Mouse (Mus musculus) embryonic facial prominence, embryonic 10.5 days (tissue): Measurements from ENCODE around the gene Zfp618. TPM values are rescaled to one million over a fixed set of nuclear protein-coding genes. Genes with fewer than 3 reads are reported as not detected.

Experiments used
- DNase-seq: peaks from one replicate; pipeline ENCODE4 v3.0.0-alpha.2; 2017; ENCODE audit warnings: low spot score
- H3K27ac ChIP-seq: fragments of 300-500 bp; sonication (generic); replicated peaks from 2 replicates; pipeline ENCODE4 v1.5.1; 2016; ENCODE audit warnings: mild to moderate bottlenecking
- H3K27me3 ChIP-seq: fragments of 300-500 bp; sonication (generic); replicated peaks from 2 replicates; pipeline ENCODE4 v1.6.1; 2016; ENCODE audit warnings: low read depth, mild to moderate bottlenecking; ENCODE audit not compliant: poor library complexity, severe bottlenecking
- H3K36me3 ChIP-seq: fragments of 300-500 bp; sonication (generic); replicated peaks from 2 replicates; pipeline ENCODE4 v1.6.1; 2016; ENCODE audit warnings: mild to moderate bottlenecking, moderate library complexity
- H3K4me1 ChIP-seq: fragments of 300-500 bp; sonication (generic); 2 replicates; pipeline ENCODE4 v1.6.1; 2016
- H3K4me3 ChIP-seq: fragments of 300-500 bp; sonication (generic); 2 replicates; pipeline ENCODE4 v1.5.1; 2016; ENCODE audit warnings: mild to moderate bottlenecking, moderate library complexity
- H3K9me3 ChIP-seq: fragments of 300-500 bp; sonication (generic); 2 replicates; pipeline ENCODE4 v1.6.1; 2016; ENCODE audit warnings: mild to moderate bottlenecking
- WGBS: fragments of 180-500 bp; shearing (Covaris S2); methylation state at CpG from one replicate; pipeline ENCODE4 v1.1.7; 2016; 5-methylcytosine and 5-hydroxymethylcytosine counted together
- polyA plus RNA-seq: library from polyadenylated mRNA; unstranded; fragments of >200 nt; fragmentation: Nextera tagmentation; extraction: Ambion mirVana; gene quantifications from 2 replicates; pipeline ENCODE4 v1.2.1, GENCODE M21; 2016

Gene Zfp618
- polyA plus RNA-seq, 1 experiment from 2014 or later = 26.9 TPM

- Histone ChIP-seq H3K4me1 (peaks cover 30% of the 10 kb centered on the region), H3K4me3 (no peak overlapping the region), H3K27ac (no peak overlapping the region), H3K27me3 (no peaks in the 10 kb centered on the region), H3K9me3 (no peaks in the 10 kb centered on the region), H3K36me3 (peaks cover 23% of the 10 kb centered on the region)
- no peak for DNase-seq
- whole genome bisulfite sequencing = 97% methylated on average over 4 of the region's 4 CpGs
Observed at GRCm38 (mm10) chr4:63058686-63059085, 93.3 kb downstream of the Zfp618 start.

- Histone ChIP-seq H3K27me3 (no peaks in the 10 kb centered on the region), H3K9me3 (no peaks in the 10 kb centered on the region), H3K4me3 (no peak overlapping the region), H3K36me3 (peaks cover 23% of the 10 kb centered on the region), H3K4me1 (peaks cover 30% of the 10 kb centered on the region), H3K27ac (no peak overlapping the region)
- WGBS = 67% methylated on average over 6 of the region's 6 CpGs
- DNase-seq = no peak
Observed at GRCm38 (mm10) chr4:63060358-63060757, 95.0 kb downstream of the Zfp618 start.

- H3K27ac ChIP-seq = no peak overlapping the region
- 95% methylated on average over 6 of the region's 6 CpGs for WGBS
- H3K36me3 ChIP-seq = peaks cover 23% of the 10 kb centered on the region
- H3K27me3 ChIP-seq = no peaks in the 10 kb centered on the region
- peaks cover 27% of the 10 kb centered on the region for H3K4me1 ChIP-seq
- H3K4me3 ChIP-seq = no peak overlapping the region
- no peak for DNase-seq
- H3K9me3 ChIP-seq = no peaks in the 10 kb centered on the region
Observed at GRCm38 (mm10) chr4:63061411-63061810, 96.0 kb downstream of the Zfp618 start.

GRCm38 (mm10) chr4:63063360-63063759 lies 98.0 kb downstream of the Zfp618 start:
- H3K9me3 ChIP-seq = no peaks in the 10 kb centered on the region
- H3K4me3 ChIP-seq = no peak overlapping the region
- peaks cover 14% of the 10 kb centered on the region for H3K4me1 ChIP-seq
- DNase-seq = no peak
- peaks cover 23% of the 10 kb centered on the region for H3K36me3 ChIP-seq
- no peak overlapping the region for H3K27ac ChIP-seq
- H3K27me3 ChIP-seq = no peaks in the 10 kb centered on the region
- WGBS = 95% methylated on average over 4 of the region's 4 CpGs

- H3K36me3 ChIP-seq = peaks cover 23% of the 10 kb centered on the region
- H3K4me1 ChIP-seq = peaks cover 7% of the 10 kb centered on the region
- H3K27ac ChIP-seq = no peak overlapping the region
- H3K9me3 ChIP-seq = no peaks in the 10 kb centered on the region
- no peak for DNase-seq
- H3K4me3 ChIP-seq = no peak overlapping the region
- 95% methylated on average over 9 of the region's 9 CpGs for WGBS
- H3K27me3 ChIP-seq = no peaks in the 10 kb centered on the region
Observed at GRCm38 (mm10) chr4:63064911-63065310, 99.5 kb downstream of the Zfp618 start.

GRCm38 (mm10) chr4:63066796-63067195 lies 101.4 kb downstream of the Zfp618 start:
- Histone ChIP-seq H3K27me3 (no peaks in the 10 kb centered on the region), H3K9me3 (no peaks in the 10 kb centered on the region)
- WGBS = 90% methylated on average over 4 of the region's 4 CpGs

GRCm38 (mm10) chr4:63067822-63068221 lies 102.4 kb downstream of the Zfp618 start:
- no peaks in the 10 kb centered on the region for H3K9me3 ChIP-seq
- no peak overlapping the region for H3K27ac ChIP-seq
- no peaks in the 10 kb centered on the region for H3K27me3 ChIP-seq
- 84% methylated on average over 6 of the region's 6 CpGs for WGBS
- DNase-seq = no peak
- H3K4me3 ChIP-seq = no peak overlapping the region
- H3K4me1 ChIP-seq = peaks cover 5% of the 10 kb centered on the region; the same call in 1 of the 2 replicates
- H3K36me3 ChIP-seq = peaks cover 7% of the 10 kb centered on the region

More at GRCm38 (mm10) chr4:63066796-63067195, 101.4 kb downstream of the Zfp618 start:
- no peak for DNase-seq
- peaks cover 17% of the 10 kb centered on the region for H3K36me3 ChIP-seq
- H3K4me3 ChIP-seq = no peak overlapping the region
- peaks cover 3% of the 10 kb centered on the region; the same call in 1 of the 2 replicates for H3K4me1 ChIP-seq
- H3K27ac ChIP-seq = no peak overlapping the region

- H3K36me3 ChIP-seq = no peaks in the 10 kb centered on the region; the same call in 1 of the 2 replicates
- H3K27me3 ChIP-seq = no peaks in the 10 kb centered on the region
- 94% methylated on average over 12 of the region's 12 CpGs for WGBS
- DNase-seq = no peak
- no peaks in the 10 kb centered on the region for H3K9me3 ChIP-seq
- peaks cover 5% of the 10 kb centered on the region; the same call in 1 of the 2 replicates for H3K4me1 ChIP-seq
- no peak overlapping the region for H3K27ac ChIP-seq
- H3K4me3 ChIP-seq = no peak overlapping the region
Observed at GRCm38 (mm10) chr4:63068499-63069175, 103.3 kb downstream of the Zfp618 start.

- peaks cover 2% of the 10 kb centered on the region; the same call in 1 of the 2 replicates for H3K36me3 ChIP-seq
- H3K9me3 ChIP-seq = no peaks in the 10 kb centered on the region
- 86% methylated on average over 15 of the region's 15 CpGs for WGBS
- no peaks in the 10 kb centered on the region for H3K27me3 ChIP-seq
- no peak overlapping the region for H3K4me3 ChIP-seq
- no peak for DNase-seq
- no peak overlapping the region for H3K27ac ChIP-seq
- peaks cover 5% of the 10 kb centered on the region; the same call in 1 of the 2 replicates for H3K4me1 ChIP-seq
Observed at GRCm38 (mm10) chr4:63071413-63072260, 106.3 kb downstream of the Zfp618 start.

- Histone ChIP-seq H3K4me3 (no peak overlapping the region), H3K4me1 (peaks cover 5% of the 10 kb centered on the region; the same call in 1 of the 2 replicates), H3K36me3 (peaks cover 17% of the 10 kb centered on the region), H3K27ac (no peak overlapping the region), H3K27me3 (no peaks in the 10 kb centered on the region), H3K9me3 (no peaks in the 10 kb centered on the region)
- 86% methylated on average over 2 of the region's 2 CpGs for WGBS
- DNase-seq = no peak
Observed at GRCm38 (mm10) chr4:63073139-63073538, 107.8 kb downstream of the Zfp618 start.

- Histone ChIP-seq H3K36me3 (peaks cover 71% of the 10 kb centered on the region), H3K4me3 (no peak overlapping the region), H3K4me1 (no peaks in the 10 kb centered on the region), H3K9me3 (no peaks in the 10 kb centered on the region), H3K27me3 (no peaks in the 10 kb centered on the region), H3K27ac (no peak overlapping the region)
- no peak for DNase-seq
- 91% methylated on average over 7 of the region's 7 CpGs for WGBS
Observed at GRCm38 (mm10) chr4:63079159-63079558, 113.8 kb downstream of the Zfp618 start.

- no peak for DNase-seq
- Histone ChIP-seq H3K36me3 (peaks cover 90% of the 10 kb centered on the region), H3K9me3 (no peaks in the 10 kb centered on the region), H3K4me3 (no peak overlapping the region), H3K4me1 (peaks cover 5% of the 10 kb centered on the region), H3K27ac (no peak overlapping the region), H3K27me3 (no peaks in the 10 kb centered on the region)
- 87% methylated on average over 8 of the region's 8 CpGs for WGBS
Observed at GRCm38 (mm10) chr4:63084473-63084889, 119.1 kb downstream of the Zfp618 start.
